11 mouse cellular contexts compared by ENCODE assay signal in the genomic region with DNA sequence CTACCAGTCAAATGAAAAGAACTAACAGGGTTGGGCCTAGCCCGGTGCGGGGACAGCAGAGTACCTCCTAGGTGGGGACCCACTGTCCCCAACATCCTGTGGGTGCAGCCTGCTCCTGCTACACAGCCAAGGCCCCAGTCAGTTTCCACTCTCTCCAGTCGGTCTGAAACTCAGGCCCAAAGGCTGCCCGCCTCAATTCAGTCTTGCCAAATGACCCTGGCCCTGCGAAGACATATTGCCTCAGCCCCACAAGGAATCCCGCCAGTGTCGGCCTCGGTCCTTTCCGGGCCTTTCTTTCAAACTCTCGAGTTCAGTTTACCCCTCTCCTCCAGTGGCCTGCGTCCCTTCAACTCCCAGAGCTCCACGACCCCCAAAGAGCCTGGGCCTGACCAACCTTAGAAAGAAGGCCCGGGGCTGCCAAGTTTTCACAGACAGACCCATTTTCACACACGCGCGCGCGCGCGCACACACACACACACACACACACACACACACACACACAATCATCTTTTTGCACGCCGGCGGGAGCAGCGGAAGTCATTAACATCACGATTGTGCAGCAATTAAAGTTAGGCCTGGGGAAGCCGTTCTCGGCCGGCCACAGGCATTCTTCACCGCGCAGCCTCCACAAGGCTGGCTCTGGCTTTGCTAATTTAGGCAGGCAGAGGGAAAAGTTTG. TPM values are rescaled to one million over a fixed set of nuclear protein-coding genes. Genes with fewer than 3 reads are reported as not detected.
A peak's percentile ranks its signal among the peaks of the same experiment; 100 is the strongest.
DNase-seq lines count a peak whose midpoint lies in the region; ATAC-seq lines count a peak whose summit lies in the region.
"Had no signal": no experiment of that assay in that cellular context is flagged by ENCODE, and none has a peak within 500 bp of the region (broad histone marks: within the 10 kb centered on the region; RNA-seq: fewer than 3 reads in every experiment).

No protein-coding gene starts in this region.

- H3K4me1 ChIP-seq in heart, embryonic 10.5 days = peaks cover 16% of the 10 kb centered on the region
- H3K4me1 ChIP-seq in kidney, embryonic 15.5 days = peaks cover 82% of the 10 kb centered on the region

- 3% methylated on average over 30 of the region's 30 CpGs for WGBS in heart, embryonic 10.5 days
- 17% methylated on average over 30 of the region's 30 CpGs for WGBS in kidney, embryonic 15.5 days

- ATAC-seq in kidney, embryonic 15.5 days (replicated peaks; ENCODE audit: low FRiP score) = no peak

- H3K36me3 ChIP-seq in heart, embryonic 10.5 days = no peaks in the 10 kb centered on the region
- H3K36me3 ChIP-seq in kidney, embryonic 15.5 days = peaks cover 14% of the 10 kb centered on the region; the same call in 1 of the 2 replicates

- peak overlapping the region; percentile 11; the same call in 1 of the 2 replicates for H3K27ac ChIP-seq in heart, embryonic 10.5 days
- H3K27ac ChIP-seq in kidney, embryonic 15.5 days = peak overlapping the region; percentile 63

- H3K4me3 ChIP-seq in heart, embryonic 10.5 days = 0 out of 2 replicates have a peak overlapping the region, but pooled peaks have one; percentile 18
- H3K4me3 ChIP-seq in kidney, embryonic 15.5 days (replicated peaks) = peak overlapping the region; percentile 2; the same call in 1 of the 2 replicates

- no peak overlapping the region for H3K9ac ChIP-seq in kidney, embryonic 15.5 days

- H3K27me3 ChIP-seq in heart, embryonic 10.5 days (ENCODE audit: insufficient read depth, poor library complexity, severe bottlenecking) = peaks cover 100% of the 10 kb centered on the region
- H3K27me3 ChIP-seq in kidney, embryonic 15.5 days = no peaks in the 10 kb centered on the region

- no peak for DNase-seq in heart, embryonic 10.5 days (ENCODE audit: low spot score)
- no peak for DNase-seq in heart, adult 8-10 months (ENCODE audit: low spot score)
- DNase-seq in adrenal gland, postnatal 25 days = peak; percentile 17
- peak; percentile 60 for DNase-seq in lung, postnatal 14 days
- no peak for DNase-seq in layer of hippocampus, postnatal 36 days
- DNase-seq in thymus, postnatal 10 days (ENCODE audit: low spot score in 2 of 2) = no peak
- DNase-seq in cerebellum, adult 9-11 months = no peak
- DNase-seq: cerebellum, adult 18-20 months had no signal

- peak overlapping the region; percentile 23 for H3K4me2 ChIP-seq in kidney, embryonic 15.5 days
- H3K4me2 ChIP-seq: midbrain, embryonic 11.5 days had no signal

- no peaks in the 10 kb centered on the region for H3K9me3 ChIP-seq in heart, embryonic 10.5 days
- H3K9me3 ChIP-seq in kidney, embryonic 15.5 days (replicated peaks) = no peaks in the 10 kb centered on the region

RNA-seq across cellular contexts. Expression of a gene that starts 4.2 kb away (rescaled TPM):
- polyA plus RNA-seq in heart, embryonic 10.5 days (2016; fragmentation: Nextera tagmentation; extraction: Ambion mirVana) = 0.58 and 6.0 TPM in 2 replicates
- under 1 TPM; 0.41 to 0.69 (median 0.57) TPM for total RNA-seq in heart, adult 8-10 months (2022)
- total RNA-seq in adrenal gland, postnatal 25 days (2021) = 12.8 and 15.0 TPM in 2 replicates
- polyA plus RNA-seq in kidney, embryonic 15.5 days (2015; fragmentation: Nextera tagmentation; extraction: Ambion mirVana) = 11.0 and 11.5 TPM in 2 replicates
- total RNA-seq in layer of hippocampus, postnatal 36 days (2021) = not detected
- polyA plus RNA-seq: midbrain, embryonic 11.5 days had no signal

RNA-seq across cellular contexts. Expression of a gene that starts 8.3 kb away (rescaled TPM):
- polyA plus RNA-seq in heart, embryonic 10.5 days (2016; fragmentation: Nextera tagmentation; extraction: Ambion mirVana) = 0.30 TPM in 1 of 2 replicates, not detected in the other
- total RNA-seq in heart, adult 8-10 months (2022) = not detected
- 3.1 and 5.6 TPM in 2 replicates for total RNA-seq in adrenal gland, postnatal 25 days (2021)
- polyA plus RNA-seq in kidney, embryonic 15.5 days (2015; fragmentation: Nextera tagmentation; extraction: Ambion mirVana) = 4.2 and 4.3 TPM in 2 replicates
- not detected for total RNA-seq in layer of hippocampus, postnatal 36 days (2021)
- polyA plus RNA-seq: heart, embryonic 14.5 days; midbrain, embryonic 11.5 days had no signal

RNA-seq across cellular contexts. Expression of a gene that starts 8.7 kb away (rescaled TPM):
- 0.17 and 1.4 TPM in 2 replicates for polyA plus RNA-seq in heart, embryonic 10.5 days (2016; fragmentation: Nextera tagmentation; extraction: Ambion mirVana)
- total RNA-seq in heart, adult 8-10 months (2022) = under 1 TPM; 0.31 to 0.49 (median 0.38) TPM
- total RNA-seq in adrenal gland, postnatal 25 days (2021) = 3.7 and 3.8 TPM in 2 replicates
- 1.5 and 1.8 TPM in 2 replicates for polyA plus RNA-seq in kidney, embryonic 15.5 days (2015; fragmentation: Nextera tagmentation; extraction: Ambion mirVana)
- total RNA-seq in layer of hippocampus, postnatal 36 days (2021) = not detected
- polyA plus RNA-seq: midbrain, embryonic 11.5 days had no signal

RNA-seq across cellular contexts. Expression of a gene that starts 12.9 kb away (rescaled TPM):
- 0.57 and 3.7 TPM in 2 replicates for polyA plus RNA-seq in heart, embryonic 10.5 days (2016; fragmentation: Nextera tagmentation; extraction: Ambion mirVana)
- under 1 TPM; 0.16 to 0.89 (median 0.31) TPM for total RNA-seq in heart, adult 8-10 months (2022)
- 6.3 and 6.9 TPM in 2 replicates for total RNA-seq in adrenal gland, postnatal 25 days (2021)
- polyA plus RNA-seq in kidney, embryonic 15.5 days (2015; fragmentation: Nextera tagmentation; extraction: Ambion mirVana) = 9.5 and 11.8 TPM in 2 replicates
- total RNA-seq in layer of hippocampus, postnatal 36 days (2021) = not detected

RNA-seq across cellular contexts. Expression of a gene that starts 12.9 kb away (rescaled TPM):
- polyA plus RNA-seq in heart, embryonic 10.5 days (2016; fragmentation: Nextera tagmentation; extraction: Ambion mirVana) = not detected in 2 replicates
- total RNA-seq in heart, adult 8-10 months (2022) = under 1 TPM in 1 of 4 experiments, not detected in 3; 0.54 TPM
- 0.88 and 4.9 TPM in 2 replicates for total RNA-seq in adrenal gland, postnatal 25 days (2021)
- polyA plus RNA-seq in kidney, embryonic 15.5 days (2015; fragmentation: Nextera tagmentation; extraction: Ambion mirVana) = 0.92 TPM in 1 of 2 replicates, not detected in the other
- not detected for total RNA-seq in layer of hippocampus, postnatal 36 days (2021)
- polyA plus RNA-seq: heart, embryonic 14.5 days; midbrain, embryonic 11.5 days had no signal

Comparison
In these comparisons a context has a peak if more than half of its experiments do, and no peak if none do; other contexts are left out.
1. DNase-seq: peak in adrenal gland, postnatal 25 days (single experiment) and lung, postnatal 14 days (single experiment); none in heart, embryonic 10.5 days (single experiment), heart, adult 8-10 months (single experiment), layer of hippocampus, postnatal 36 days (0 of 2), thymus, postnatal 10 days (0 of 2) and cerebellum, adult 9-11 months (single experiment).